Mouse (Mus musculus) embryonic fibroblast, embryonic 13.5 days (primary cell): Measurements from ENCODE around the gene Oxld1.

Experiments used
- CTCF ChIP-seq: IDR thresholded peaks from 2 replicates; pipeline ENCODE4 v1.5.1; 2011; ENCODE audit warnings: mild to moderate bottlenecking, control low read depth, low read length, moderate library complexity, borderline replicate concordance; ENCODE audit not compliant: insufficient read depth
- POLR2A ChIP-seq: IDR thresholded peaks from 2 replicates; pipeline ENCODE4 v1.6.1; 2011; ENCODE audit warnings: low read depth, mild to moderate bottlenecking, control low read depth, low read length, moderate library complexity

- TF ChIP-seq CTCF (no peak), POLR2A (no peak)
These were observed 15.5 kb downstream of the Oxld1 start, which contains the start of gene Tspan10 for GRCm38 (mm10) chr11:120442344-120442743.
